Mouse (Mus musculus): ENCODE measurements around the gene Akain1.

The Akain1 gene

GRCm38 (mm10) chr17:69438990-69439491 is at the start of gene Akain1:
TSS of gene Akain1 (plus strand) at chr17:69439326.
- peak; percentile 37 for DNase-seq (ENCODE audit: low spot score)

- peak; percentile 65 for DNase-seq (ENCODE audit: low spot score)
Observed at GRCm38 (mm10) chr17:69396147-69397033, 42.7 kb upstream of the Akain1 start.

- no peak for DNase-seq (ENCODE audit: low spot score)
Observed at GRCm38 (mm10) chr17:69397163-69397562, 42.0 kb upstream of the Akain1 start.

GRCm38 (mm10) chr17:69398092-69398491 is 41.0 kb upstream of the Akain1 start:
- DNase-seq (ENCODE audit: low spot score) = no peak

- DNase-seq (ENCODE audit: low spot score) = no peak
Observed at GRCm38 (mm10) chr17:69401146-69401545, 38.0 kb upstream of the Akain1 start.

GRCm38 (mm10) chr17:69416163-69416562 is 23.0 kb upstream of the Akain1 start:
- DNase-seq (ENCODE audit: low spot score) = no peak

- DNase-seq (ENCODE audit: low spot score) = peak; percentile 88
Observed at GRCm38 (mm10) chr17:69416920-69417661, 22.0 kb upstream of the Akain1 start.

- peak; percentile 30 for DNase-seq (ENCODE audit: low spot score)
Observed at GRCm38 (mm10) chr17:69417724-69418373, 21.3 kb upstream of the Akain1 start.

GRCm38 (mm10) chr17:69421592-69421991 is 17.5 kb upstream of the Akain1 start:
- peak; percentile 36 for DNase-seq (ENCODE audit: low spot score)

- no peak for DNase-seq (ENCODE audit: low spot score)
Observed at GRCm38 (mm10) chr17:69437836-69438235, 1.3 kb upstream of the Akain1 start.

- DNase-seq (ENCODE audit: low spot score) = no peak
Observed at GRCm38 (mm10) chr17:69438486-69438885, 640 bp upstream of the Akain1 start.

GRCm38 (mm10) chr17:69439571-69440480 is 700 bp downstream of the Akain1 start:
- DNase-seq (ENCODE audit: low spot score) = no peak

GRCm38 (mm10) chr17:69441041-69441440 is 1.9 kb downstream of the Akain1 start:
- DNase-seq (ENCODE audit: low spot score) = no peak

GRCm38 (mm10) chr17:69448679-69449078 is 9.6 kb downstream of the Akain1 start:
- DNase-seq (ENCODE audit: low spot score) = no peak

GRCm38 (mm10) chr17:69461680-69462079 is 22.6 kb downstream of the Akain1 start:
- DNase-seq (ENCODE audit: low spot score) = no peak

- DNase-seq (ENCODE audit: low spot score) = no peak
Observed at GRCm38 (mm10) chr17:69463037-69463436, 23.9 kb downstream of the Akain1 start.

GRCm38 (mm10) chr17:69471171-69471570 is 32.0 kb downstream of the Akain1 start:
- DNase-seq (ENCODE audit: low spot score) = no peak

GRCm38 (mm10) chr17:69472401-69472800 is 33.3 kb downstream of the Akain1 start:
- DNase-seq (ENCODE audit: low spot score) = no peak

GRCm38 (mm10) chr17:69474084-69474483 is 35.0 kb downstream of the Akain1 start:
- DNase-seq (ENCODE audit: low spot score) = no peak

GRCm38 (mm10) chr17:69475423-69475822 is 36.3 kb downstream of the Akain1 start:
- DNase-seq (ENCODE audit: low spot score) = no peak

GRCm38 (mm10) chr17:69477526-69477925 is 38.4 kb downstream of the Akain1 start:
- DNase-seq (ENCODE audit: low spot score) = no peak
